Mouse (Mus musculus) cerebellum, postnatal 10 days (tissue): ENCODE measurements around the gene Cdc37.
A peak's percentile ranks its signal among the peaks of the same experiment; 100 is the strongest.

Experiments
- DNase-seq, 2 experiments: peaks; one replicate each; pipeline ENCODE4 v3.0.0; 2021; ENCODE audit warnings: mixed read lengths in 2 of 2

Cdc37 gene

GRCm38 (mm10) chr9:21135329-21135890 lies 14.4 kb downstream of the Cdc37 start:
- DNase-seq = no peak

- no peak for DNase-seq
These were observed 15.0 kb downstream of the Cdc37 start for GRCm38 (mm10) chr9:21134595-21135328.

- DNase-seq = no peak
These were observed 16.6 kb downstream of the Cdc37 start for GRCm38 (mm10) chr9:21133064-21133707.

- peak; percentile 34 to 39 for DNase-seq
These were observed 17.5 kb downstream of the Cdc37 start for GRCm38 (mm10) chr9:21132102-21132775.

GRCm38 (mm10) chr9:21131059-21131956 lies 18.5 kb downstream of the Cdc37 start, which contains the start of gene Tyk2:
TSS of gene Tyk2 (minus strand) at chr9:21131243.
- peak; percentile 90 to 95 for DNase-seq

GRCm38 (mm10) chr9:21126259-21126627 lies 23.5 kb downstream of the Cdc37 start:
- DNase-seq = no peak

GRCm38 (mm10) chr9:21125502-21126258 lies 24.1 kb downstream of the Cdc37 start:
- DNase-seq = no peak

- no peak for DNase-seq
These were observed 24.9 kb downstream of the Cdc37 start for GRCm38 (mm10) chr9:21124837-21125236.

- no peak for DNase-seq
These were observed 28.3 kb downstream of the Cdc37 start for GRCm38 (mm10) chr9:21121483-21121882.

- DNase-seq = no peak
These were observed 32.7 kb downstream of the Cdc37 start for GRCm38 (mm10) chr9:21117073-21117472.

- no peak for DNase-seq
These were observed 34.7 kb downstream of the Cdc37 start for GRCm38 (mm10) chr9:21115105-21115504.

GRCm38 (mm10) chr9:21114190-21114589 lies 35.6 kb downstream of the Cdc37 start:
- DNase-seq = peak; percentile 36 to 45

GRCm38 (mm10) chr9:21113751-21114150 lies 36.0 kb downstream of the Cdc37 start:
- DNase-seq = no peak

- no peak for DNase-seq
These were observed 42.1 kb downstream of the Cdc37 start for GRCm38 (mm10) chr9:21107607-21108237.

GRCm38 (mm10) chr9:21105760-21106564 lies 43.8 kb downstream of the Cdc37 start:
- no peak for DNase-seq

GRCm38 (mm10) chr9:21104814-21105213 lies 45.0 kb downstream of the Cdc37 start:
- DNase-seq = no peak

GRCm38 (mm10) chr9:21102076-21102475 lies 47.7 kb downstream of the Cdc37 start:
- no peak for DNase-seq

- DNase-seq = no peak
These were observed 49.2 kb downstream of the Cdc37 start for GRCm38 (mm10) chr9:21100447-21101161.

- no peak for DNase-seq
These were observed 52.0 kb downstream of the Cdc37 start for GRCm38 (mm10) chr9:21097793-21098192.

GRCm38 (mm10) chr9:21095958-21096357 lies 53.8 kb downstream of the Cdc37 start:
- no peak for DNase-seq
